Mouse (Mus musculus): ENCODE measurements at regions not wholly inside any gene's neighbourhood (a gene's known extent, or its start where the extent isn't known, plus 50 kb on each side); places are given as distances from the start of the nearest gene placed in this dataset.

DNA sequence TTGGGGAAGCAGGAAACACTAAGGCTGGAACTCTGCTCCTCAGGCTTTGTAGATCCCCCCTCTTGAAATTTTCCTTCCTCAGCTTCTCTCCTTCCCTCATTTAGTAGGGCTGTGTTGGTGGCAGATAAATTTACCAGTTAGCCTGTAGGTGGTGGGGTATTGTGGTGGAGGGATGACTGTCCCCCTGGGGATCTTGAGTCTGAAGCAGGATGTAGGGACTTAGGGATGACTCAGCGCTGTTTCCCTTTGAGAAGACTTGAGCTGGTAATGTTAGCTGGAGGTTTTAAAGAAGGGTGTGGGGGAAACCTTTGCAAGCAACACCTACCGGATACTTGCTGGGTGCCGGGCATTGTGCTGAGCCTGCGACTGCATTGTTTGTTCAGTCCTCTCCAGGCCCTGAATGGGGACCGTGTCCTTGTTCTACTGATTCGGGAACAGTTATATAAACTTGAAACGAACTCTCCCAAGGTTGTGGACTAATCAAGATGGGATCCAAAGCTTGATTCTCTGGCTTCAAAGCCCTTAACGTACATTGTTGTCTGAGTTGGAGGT lies 115.5 kb upstream of the Fstl4 start:
- TF ChIP-seq EP300 (IDR thresholded peaks at IDR 0.05; ENCODE audit: insufficient read depth, low read depth, low read length) (no peak), CTCF (IDR thresholded peaks at IDR 0.05; ENCODE audit: low read depth, low read length) (no peak), POLR2A (IDR thresholded peaks at IDR 0.05; ENCODE audit: insufficient read depth, low read length) (no peak)
- H3K36me3 ChIP-seq (ENCODE audit: control insufficient read depth, insufficient read depth, low read length, poor library complexity, severe bottlenecking): no peaks in the 10 kb centered on the region
- no peak overlapping the region for H3K9ac ChIP-seq (ENCODE audit: low read depth, poor library complexity, severe bottlenecking)
- no peak overlapping the region for H3K4me3 ChIP-seq (ENCODE audit: low read depth, low read length)
- no peaks in the 10 kb centered on the region for H3K27me3 ChIP-seq (ENCODE audit: control insufficient read depth, insufficient read depth, low read length, poor library complexity, severe bottlenecking)
- no peaks in the 10 kb centered on the region for H3K9me3 ChIP-seq (replicated peaks; ENCODE audit: control insufficient read depth, insufficient read depth, low read length, poor library complexity, severe bottlenecking)
- no peak overlapping the region for H3K27ac ChIP-seq (ENCODE audit: insufficient read depth, low read length)
- no peaks in the 10 kb centered on the region for H3K4me1 ChIP-seq (ENCODE audit: control insufficient read depth, insufficient read depth, low read length)

DNA sequence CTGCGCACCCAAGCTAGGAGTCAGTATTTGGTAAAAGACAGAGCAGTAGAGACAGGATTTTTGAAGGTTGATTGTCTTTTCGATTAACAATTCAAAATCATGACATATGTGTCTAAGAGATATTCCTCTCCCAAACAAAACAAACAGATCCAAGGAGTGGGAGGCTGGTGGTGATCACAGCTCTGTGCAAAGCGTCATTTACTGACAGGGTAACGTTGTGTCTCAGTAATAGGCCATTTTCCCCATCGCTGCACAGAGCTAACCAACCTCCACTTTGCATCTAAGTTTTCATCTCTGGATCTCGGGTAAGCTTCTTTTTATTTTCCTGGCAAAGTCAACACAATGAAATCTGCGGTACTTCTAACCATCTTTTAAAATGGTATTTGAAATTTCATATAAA lies 109.8 kb upstream of the Fstl4 start:
- Histone ChIP-seq H3K9ac (ENCODE audit: low read depth, poor library complexity, severe bottlenecking) (no peak overlapping the region), H3K27ac (ENCODE audit: insufficient read depth, low read length) (no peak overlapping the region), H3K36me3 (ENCODE audit: control insufficient read depth, insufficient read depth, low read length, poor library complexity, severe bottlenecking) (no peaks in the 10 kb centered on the region), H3K4me3 (ENCODE audit: low read depth, low read length) (no peak overlapping the region), H3K27me3 (ENCODE audit: control insufficient read depth, insufficient read depth, low read length, poor library complexity, severe bottlenecking) (no peaks in the 10 kb centered on the region), H3K9me3 (replicated peaks; ENCODE audit: control insufficient read depth, insufficient read depth, low read length, poor library complexity, severe bottlenecking) (no peaks in the 10 kb centered on the region), H3K4me1 (ENCODE audit: control insufficient read depth, insufficient read depth, low read length) (no peaks in the 10 kb centered on the region)
- TF ChIP-seq CTCF (IDR thresholded peaks at IDR 0.05; ENCODE audit: low read depth, low read length) (no peak), EP300 (IDR thresholded peaks at IDR 0.05; ENCODE audit: insufficient read depth, low read depth, low read length) (no peak), POLR2A (IDR thresholded peaks at IDR 0.05; ENCODE audit: insufficient read depth, low read length) (no peak)

DNA sequence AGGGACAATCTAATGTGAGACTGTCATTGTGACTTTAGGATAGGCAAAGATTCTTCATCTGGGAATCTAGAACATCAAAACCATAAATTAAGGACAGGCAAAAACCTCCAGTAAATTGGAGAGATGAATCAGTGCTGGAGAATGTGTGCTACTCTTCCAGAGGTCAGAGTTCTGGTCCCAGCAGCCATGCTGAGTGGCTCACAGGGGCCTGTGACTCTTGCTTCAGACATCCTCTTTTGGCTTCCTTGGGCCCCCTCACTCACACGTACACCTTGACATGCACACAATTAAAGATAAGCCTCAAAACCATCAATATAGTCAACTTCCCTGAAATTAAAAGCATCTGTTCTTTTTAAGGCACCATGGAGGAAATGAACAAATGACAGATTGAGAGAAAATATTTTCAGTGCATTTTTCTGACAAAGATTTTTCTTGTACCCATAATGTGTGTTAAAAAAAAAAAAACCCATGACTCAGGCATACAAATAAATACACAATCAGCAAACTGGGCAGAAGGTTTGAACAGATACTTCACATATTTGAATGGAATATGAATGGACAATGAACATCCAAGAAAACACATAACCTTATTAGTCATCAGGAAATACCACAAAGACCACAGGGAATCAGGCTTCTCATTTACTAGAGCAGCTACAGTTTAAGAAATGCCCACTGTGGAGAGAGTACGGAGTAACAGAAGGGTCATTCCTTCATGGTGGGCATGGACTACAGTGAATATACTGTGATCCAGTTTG lies 108.5 kb upstream of the Fstl4 start:
- H3K9me3 ChIP-seq (replicated peaks; ENCODE audit: control insufficient read depth, insufficient read depth, low read length, poor library complexity, severe bottlenecking): no peaks in the 10 kb centered on the region
- H3K4me3 ChIP-seq (ENCODE audit: low read depth, low read length): no peak overlapping the region
- TF ChIP-seq CTCF (IDR thresholded peaks at IDR 0.05; ENCODE audit: low read depth, low read length) (no peak), EP300 (IDR thresholded peaks at IDR 0.05; ENCODE audit: insufficient read depth, low read depth, low read length) (no peak), POLR2A (IDR thresholded peaks at IDR 0.05; ENCODE audit: insufficient read depth, low read length) (no peak)
- no peak overlapping the region for H3K9ac ChIP-seq (ENCODE audit: low read depth, poor library complexity, severe bottlenecking)
- H3K4me1 ChIP-seq (ENCODE audit: control insufficient read depth, insufficient read depth, low read length): no peaks in the 10 kb centered on the region
- H3K27me3 ChIP-seq (ENCODE audit: control insufficient read depth, insufficient read depth, low read length, poor library complexity, severe bottlenecking): no peaks in the 10 kb centered on the region
- no peaks in the 10 kb centered on the region for H3K36me3 ChIP-seq (ENCODE audit: control insufficient read depth, insufficient read depth, low read length, poor library complexity, severe bottlenecking)
- no peak overlapping the region for H3K27ac ChIP-seq (ENCODE audit: insufficient read depth, low read length)

DNA sequence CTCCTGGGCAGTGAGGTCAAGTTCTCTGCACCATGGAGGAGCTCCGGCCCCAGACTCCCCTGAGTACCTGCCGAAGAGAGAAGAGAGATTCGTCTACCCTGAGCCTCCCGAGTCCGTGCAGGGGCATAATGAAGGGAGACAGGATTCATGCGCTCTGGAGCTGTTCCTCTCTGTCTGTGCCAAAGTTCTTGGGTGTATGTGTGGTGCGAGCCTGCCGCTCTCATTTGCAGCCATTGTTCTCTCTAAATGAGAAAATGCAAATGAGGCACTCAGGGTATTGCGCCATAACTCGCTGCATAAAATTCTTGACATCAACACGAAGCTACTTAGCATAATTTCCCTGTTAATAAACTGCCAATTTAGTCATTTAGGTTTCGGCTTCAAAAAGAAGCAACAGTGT lies 103.2 kb upstream of the Fstl4 start:
- no peaks in the 10 kb centered on the region for H3K27me3 ChIP-seq (ENCODE audit: control insufficient read depth, insufficient read depth, low read length, poor library complexity, severe bottlenecking)
- no peaks in the 10 kb centered on the region for H3K36me3 ChIP-seq (ENCODE audit: control insufficient read depth, insufficient read depth, low read length, poor library complexity, severe bottlenecking)
- no peak overlapping the region for H3K27ac ChIP-seq (ENCODE audit: insufficient read depth, low read length)

DNA sequence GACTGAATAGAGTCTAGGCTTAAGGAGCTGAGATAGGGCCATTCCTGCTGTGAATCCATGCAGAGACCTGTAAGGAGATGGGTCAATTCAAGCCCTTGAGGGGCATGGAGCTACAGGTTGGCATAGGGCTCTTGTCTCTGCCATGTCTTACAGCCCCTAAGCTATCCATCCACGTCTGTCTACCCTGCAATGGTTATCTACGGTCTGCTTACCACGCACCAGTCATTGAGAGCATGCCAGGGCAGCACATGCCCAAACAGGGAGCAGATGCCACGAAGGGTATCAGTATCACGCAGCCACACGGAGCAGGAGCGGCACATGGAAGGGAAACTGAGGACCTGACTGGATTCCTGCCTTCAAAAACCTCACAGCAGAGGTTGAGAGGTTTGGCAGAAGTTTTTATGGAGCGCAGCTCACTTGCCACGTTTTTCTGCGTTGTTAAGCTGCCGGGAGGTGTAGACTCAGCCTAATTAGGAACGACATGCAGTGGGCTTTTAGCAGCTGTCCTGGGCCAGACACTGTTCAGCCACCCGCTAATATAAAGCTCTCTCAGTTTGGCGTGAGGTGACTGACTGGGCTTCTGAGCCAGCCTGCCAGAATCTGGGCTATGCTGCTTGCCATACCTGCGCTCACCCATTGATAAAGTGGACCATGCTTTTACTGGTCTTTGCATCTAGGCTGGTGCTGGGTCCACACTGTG lies 102.4 kb upstream of the Fstl4 start:
- no peaks in the 10 kb centered on the region for H3K9me3 ChIP-seq (replicated peaks; ENCODE audit: control insufficient read depth, insufficient read depth, low read length, poor library complexity, severe bottlenecking)
- no peak for TF ChIP-seq POLR2A (IDR thresholded peaks at IDR 0.05; ENCODE audit: insufficient read depth, low read length)
- TF ChIP-seq EP300 (IDR thresholded peaks at IDR 0.05; ENCODE audit: insufficient read depth, low read depth, low read length): no peak
- no peak for TF ChIP-seq CTCF (IDR thresholded peaks at IDR 0.05; ENCODE audit: low read depth, low read length)

More for the DNA sequence above, 103.2 kb upstream of the Fstl4 start:
- TF ChIP-seq EP300 (IDR thresholded peaks at IDR 0.05; ENCODE audit: insufficient read depth, low read depth, low read length) (no peak), CTCF (IDR thresholded peaks at IDR 0.05; ENCODE audit: low read depth, low read length) (no peak)
- H3K9ac ChIP-seq (ENCODE audit: low read depth, poor library complexity, severe bottlenecking): no peak overlapping the region
- no peak overlapping the region for H3K4me3 ChIP-seq (ENCODE audit: low read depth, low read length)
- H3K9me3 ChIP-seq (replicated peaks; ENCODE audit: control insufficient read depth, insufficient read depth, low read length, poor library complexity, severe bottlenecking): no peaks in the 10 kb centered on the region
- H3K4me1 ChIP-seq (ENCODE audit: control insufficient read depth, insufficient read depth, low read length): no peaks in the 10 kb centered on the region

DNA sequence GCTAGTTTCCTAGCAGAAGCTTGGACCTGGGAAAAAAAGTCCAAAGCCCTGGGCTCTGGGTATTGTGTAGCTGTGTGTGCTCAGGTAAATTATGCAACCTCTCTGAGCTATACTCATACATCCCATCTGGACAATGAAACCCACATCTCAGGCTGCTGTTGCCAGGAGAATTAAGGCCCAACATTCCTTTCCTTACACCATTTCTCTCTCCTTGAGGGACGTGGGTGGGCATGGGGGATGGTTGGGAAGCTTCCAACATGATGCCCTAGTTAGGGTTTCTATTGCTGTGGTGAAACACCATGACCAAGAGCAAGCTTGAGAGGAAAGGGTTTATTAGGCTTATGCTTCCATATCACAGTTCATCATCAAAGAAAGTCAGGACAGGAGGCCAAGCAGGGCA lies 99.1 kb upstream of the Fstl4 start:
- no peak overlapping the region for H3K9ac ChIP-seq (ENCODE audit: low read depth, poor library complexity, severe bottlenecking)
- no peaks in the 10 kb centered on the region for H3K9me3 ChIP-seq (replicated peaks; ENCODE audit: control insufficient read depth, insufficient read depth, low read length, poor library complexity, severe bottlenecking)
- no peak overlapping the region for H3K4me3 ChIP-seq (ENCODE audit: low read depth, low read length)
- H3K27me3 ChIP-seq (ENCODE audit: control insufficient read depth, insufficient read depth, low read length, poor library complexity, severe bottlenecking): no peaks in the 10 kb centered on the region
- H3K4me1 ChIP-seq (ENCODE audit: control insufficient read depth, insufficient read depth, low read length): no peaks in the 10 kb centered on the region
- no peaks in the 10 kb centered on the region for H3K36me3 ChIP-seq (ENCODE audit: control insufficient read depth, insufficient read depth, low read length, poor library complexity, severe bottlenecking)
- no peak overlapping the region for H3K27ac ChIP-seq (ENCODE audit: insufficient read depth, low read length)
- TF ChIP-seq POLR2A (IDR thresholded peaks at IDR 0.05; ENCODE audit: insufficient read depth, low read length) (no peak), CTCF (IDR thresholded peaks at IDR 0.05; ENCODE audit: low read depth, low read length) (no peak), EP300 (IDR thresholded peaks at IDR 0.05; ENCODE audit: insufficient read depth, low read depth, low read length) (no peak)

More for the DNA sequence above, 102.4 kb upstream of the Fstl4 start:
- no peaks in the 10 kb centered on the region for H3K36me3 ChIP-seq (ENCODE audit: control insufficient read depth, insufficient read depth, low read length, poor library complexity, severe bottlenecking)
- H3K4me3 ChIP-seq (ENCODE audit: low read depth, low read length): no peak overlapping the region
- no peaks in the 10 kb centered on the region for H3K27me3 ChIP-seq (ENCODE audit: control insufficient read depth, insufficient read depth, low read length, poor library complexity, severe bottlenecking)
- no peak overlapping the region for H3K27ac ChIP-seq (ENCODE audit: insufficient read depth, low read length)
- H3K4me1 ChIP-seq (ENCODE audit: control insufficient read depth, insufficient read depth, low read length): no peaks in the 10 kb centered on the region
- no peak overlapping the region for H3K9ac ChIP-seq (ENCODE audit: low read depth, poor library complexity, severe bottlenecking)
